Mouse (Mus musculus) spleen, adult 2 months (tissue): Measurements from ENCODE around the gene Sugt1.

ENCODE experiments used
- CTCF ChIP-seq: fragments of 200-500 bp; IDR thresholded peaks from 2 replicates; pipeline ENCODE4 v1.5.1; 2011; ENCODE audit warnings: mild to moderate bottlenecking, inconsistent platforms; ENCODE audit not compliant: insufficient read depth, insufficient read length, insufficient replicate concordance; ENCODE audit errors: extremely low read depth
- POLR2A ChIP-seq: fragments of 200-500 bp; IDR thresholded peaks from 2 replicates; pipeline ENCODE4 v1.6.1; 2011; ENCODE audit warnings: low read depth, low read length, inconsistent platforms

DNA sequence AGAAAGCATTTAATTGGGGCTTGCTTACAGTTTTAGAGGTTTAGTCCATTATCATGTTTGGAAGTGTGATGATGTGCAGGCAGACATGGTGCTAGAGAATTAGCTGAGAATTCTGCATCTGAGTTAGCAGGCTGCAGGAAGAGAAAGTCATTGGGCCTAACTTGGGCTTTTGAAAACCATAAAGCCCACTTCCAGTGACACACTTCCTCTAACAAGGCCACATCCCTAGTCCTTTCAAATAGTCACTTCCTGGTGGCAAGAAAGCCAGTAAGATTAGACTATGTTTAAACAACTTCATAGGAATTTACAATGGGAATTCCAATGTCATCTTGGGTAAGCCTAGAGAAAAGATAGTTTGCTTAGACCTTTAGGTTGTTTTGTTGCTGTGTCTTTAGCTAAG, 45.9 kb upstream of the Sugt1 start:
- TF ChIP-seq CTCF (no peak), POLR2A (no peak)
